Mouse (Mus musculus): ENCODE measurements around the gene Chst12.

GRCm38 (mm10) chr5:140566271-140566670, 60.9 kb downstream of the Chst12 start:
- TF ChIP-seq GATA1 (IDR thresholded peaks at IDR 0.05; ENCODE audit: borderline replicate concordance, low read length): no peak
- no peak for TF ChIP-seq FLI1 (IDR thresholded peaks at IDR 0.05; ENCODE audit: low read length)

All from megakaryocyte, embryonic 14.5 days (primary cell).